Mouse (Mus musculus): Measurements from ENCODE around the gene Mmaa.
A peak's percentile ranks its signal among the peaks of the same experiment; 100 is the strongest.

Gene Mmaa

DNA sequence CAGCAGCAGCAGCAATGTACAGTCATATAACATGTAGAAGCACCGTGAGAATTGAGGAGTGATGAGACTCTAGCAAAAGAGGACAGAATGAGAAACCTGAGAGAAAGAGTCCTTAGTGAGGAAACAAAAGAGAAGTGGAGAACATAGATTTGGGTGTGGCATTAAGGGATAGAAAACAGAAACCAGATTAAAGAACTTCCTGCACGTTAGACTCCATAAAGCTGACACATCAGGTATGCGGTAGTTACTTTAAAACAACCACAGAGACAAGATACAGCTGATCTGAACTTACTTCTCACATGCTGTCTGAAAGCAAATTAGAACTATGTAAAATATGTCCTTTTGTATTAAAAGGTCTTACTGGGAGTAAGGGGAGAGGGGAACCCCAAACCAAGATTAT is 8.3 kb downstream of the Mmaa start:
- no peak for DNase-seq

- no peak for DNase-seq
These were observed 10.1 kb downstream of the Mmaa start for GRCm38 (mm10) chr8:79284626-79285025.

DNA sequence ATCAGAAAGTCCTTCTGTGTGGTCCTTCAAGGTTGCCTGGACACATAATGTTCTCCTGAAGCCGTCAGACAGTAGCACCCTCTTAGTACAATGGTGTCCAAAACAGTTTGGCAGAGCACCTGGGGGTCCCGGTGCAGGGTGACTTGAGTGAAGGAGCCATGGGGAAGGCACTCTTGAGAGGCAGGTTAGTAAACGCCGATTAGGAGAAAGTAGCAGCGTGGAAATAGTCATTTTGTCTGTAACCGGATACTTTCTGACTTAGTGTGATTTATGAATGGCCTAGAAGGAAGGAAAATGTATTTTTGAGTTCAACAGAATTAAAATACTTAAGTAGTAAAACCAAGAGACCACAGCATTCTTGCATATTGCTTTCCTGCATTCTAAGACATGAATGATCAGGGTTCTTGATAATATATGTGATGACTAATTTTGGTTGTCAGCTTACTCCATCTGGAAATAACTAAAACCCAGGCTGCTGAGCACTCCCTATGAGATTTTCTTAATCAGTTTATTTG is 13.3 kb downstream of the Mmaa start:
- DNase-seq: no peak

- no peak for DNase-seq
These were observed 17.4 kb downstream of the Mmaa start for GRCm38 (mm10) chr8:79277264-79277870.

DNA sequence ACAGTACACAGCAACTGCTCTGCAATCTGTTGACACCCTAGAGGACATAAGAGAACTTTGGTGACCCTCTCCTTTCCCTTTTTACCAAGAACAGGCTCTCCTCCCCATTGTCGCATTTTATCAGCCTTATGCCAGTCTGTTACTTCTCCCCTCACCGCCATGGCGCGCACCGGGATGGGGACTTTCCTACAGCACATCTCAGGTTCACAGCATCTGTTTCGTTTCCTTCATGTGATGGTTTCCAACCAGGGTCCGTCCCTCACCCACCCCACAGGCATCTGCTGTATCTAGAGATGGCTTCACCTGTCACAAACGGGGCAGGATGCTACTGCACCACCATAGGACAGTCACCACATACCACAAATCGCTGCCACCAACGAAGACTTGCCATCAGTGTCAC is 19.8 kb downstream of the Mmaa start:
- DNase-seq: no peak

GRCm38 (mm10) chr8:79273776-79274175 is 21.0 kb downstream of the Mmaa start:
- no peak for DNase-seq

DNA sequence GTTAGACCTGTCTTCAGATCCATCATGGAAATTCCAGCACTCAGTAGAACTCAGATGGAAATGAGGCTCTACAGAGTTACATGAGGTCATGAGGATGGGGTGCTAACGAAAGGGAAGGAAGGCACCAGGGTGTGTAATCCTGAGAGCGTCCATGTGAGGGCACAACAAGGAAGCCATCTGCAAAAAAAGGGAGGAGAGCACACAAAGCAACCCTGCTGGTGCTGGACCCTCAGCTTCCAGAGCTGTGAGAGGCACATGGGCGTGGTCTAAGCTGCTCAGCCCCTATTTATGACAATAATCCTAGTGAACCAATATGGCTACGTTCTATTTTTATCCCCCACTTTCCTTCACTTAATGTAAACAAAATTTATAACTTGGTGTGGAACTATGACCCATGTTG is 22.1 kb downstream of the Mmaa start:
- no peak for DNase-seq

DNA sequence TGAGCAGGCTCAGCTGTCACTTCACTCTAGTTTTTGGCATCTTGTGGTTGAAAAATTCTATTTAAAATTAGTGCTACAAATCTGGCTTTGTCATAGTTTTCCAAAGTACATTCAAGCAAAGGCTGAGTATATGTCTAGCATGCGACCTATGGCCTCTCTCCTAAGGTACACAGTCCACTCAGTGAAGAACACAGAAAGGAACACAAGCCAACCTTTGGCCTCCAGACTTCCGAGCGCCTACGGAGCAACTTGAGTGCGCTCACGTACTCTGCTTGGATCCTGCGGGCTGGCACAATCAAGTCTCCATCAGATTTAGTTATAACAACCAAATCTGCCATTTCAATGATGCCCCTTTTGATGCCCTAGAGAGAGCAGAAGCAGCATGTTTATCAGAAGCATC is 25.8 kb downstream of the Mmaa start:
- DNase-seq: no peak

- DNase-seq: no peak
These were observed 32.8 kb downstream of the Mmaa start for GRCm38 (mm10) chr8:79261920-79262319.

DNA sequence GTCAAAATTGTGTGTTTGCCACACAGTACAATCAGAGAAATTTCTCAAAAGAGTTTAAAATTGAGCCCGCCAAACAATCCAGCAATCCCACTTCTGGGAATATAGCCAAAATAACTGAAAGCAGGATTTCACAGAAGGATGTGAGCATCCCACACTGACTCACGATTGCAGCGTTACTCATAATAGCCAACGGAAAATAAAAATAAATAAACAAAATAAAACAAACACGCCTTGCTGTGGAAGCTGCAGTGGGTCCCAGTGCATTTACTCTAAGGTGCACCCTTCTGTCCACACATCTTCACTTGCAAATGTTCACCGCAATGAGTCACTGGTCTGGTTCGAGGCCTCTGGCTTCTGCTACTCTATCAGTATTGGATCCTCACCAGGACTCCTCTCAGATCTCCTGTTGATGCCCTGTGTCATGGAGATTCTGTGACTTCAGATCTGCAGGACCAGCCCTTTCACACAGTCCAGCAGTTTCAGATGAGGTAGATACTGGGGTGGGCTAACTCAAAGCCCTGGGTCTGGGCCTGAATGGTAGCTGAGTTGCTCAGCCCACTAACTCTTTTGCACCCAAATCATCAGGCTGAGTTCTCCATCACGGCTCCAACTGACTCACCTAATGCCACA is 38.5 kb downstream of the Mmaa start:
- no peak for DNase-seq

DNA sequence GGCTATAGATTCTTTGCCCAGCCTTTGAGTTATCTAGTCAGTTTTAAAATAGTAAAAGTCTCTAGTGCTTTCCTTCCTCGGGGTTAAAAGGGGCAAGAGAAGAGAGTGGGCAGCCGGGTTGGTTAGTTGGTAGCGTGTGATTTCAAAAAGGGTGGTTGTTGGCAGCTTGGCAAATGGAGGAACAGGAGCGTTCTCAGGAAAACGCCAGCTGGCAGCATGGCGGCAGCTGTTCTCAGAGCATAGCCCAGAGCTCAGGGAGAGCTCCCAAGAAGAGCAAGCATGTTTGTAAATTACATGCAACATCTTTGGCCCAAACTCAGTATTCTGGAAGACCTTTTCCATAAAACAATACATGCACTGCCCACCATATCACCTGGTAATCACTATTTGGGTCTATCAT is 41.0 kb downstream of the Mmaa start:
- DNase-seq: peak; percentile 79 to 83

GRCm38 (mm10) chr8:79248470-79248869 is 46.3 kb downstream of the Mmaa start, which contains the start of gene 1700011L22Rik:
Gene 1700011L22Rik, minus strand, starts transcription at chr8:79248570.
- no peak for DNase-seq

DNA sequence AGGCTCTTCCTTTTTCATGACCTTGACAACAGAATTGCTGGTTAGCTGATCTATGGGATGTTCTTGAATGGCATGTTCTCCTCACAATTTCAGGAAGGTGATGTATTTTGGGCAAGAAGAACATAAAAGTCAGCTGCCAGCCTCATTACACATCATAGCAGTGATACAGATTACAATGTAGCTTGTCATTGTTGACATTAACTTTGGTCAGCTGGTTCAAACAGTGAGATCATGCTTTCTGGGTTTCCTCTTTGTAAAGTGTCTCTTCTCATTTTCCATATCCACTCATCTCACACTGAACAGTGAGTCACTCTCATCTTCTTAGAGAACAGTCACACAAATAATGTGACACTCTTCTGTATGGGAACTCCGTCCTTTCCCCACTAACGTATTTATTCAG is 51.3 kb downstream of the Mmaa start:
- DNase-seq: no peak

DNA sequence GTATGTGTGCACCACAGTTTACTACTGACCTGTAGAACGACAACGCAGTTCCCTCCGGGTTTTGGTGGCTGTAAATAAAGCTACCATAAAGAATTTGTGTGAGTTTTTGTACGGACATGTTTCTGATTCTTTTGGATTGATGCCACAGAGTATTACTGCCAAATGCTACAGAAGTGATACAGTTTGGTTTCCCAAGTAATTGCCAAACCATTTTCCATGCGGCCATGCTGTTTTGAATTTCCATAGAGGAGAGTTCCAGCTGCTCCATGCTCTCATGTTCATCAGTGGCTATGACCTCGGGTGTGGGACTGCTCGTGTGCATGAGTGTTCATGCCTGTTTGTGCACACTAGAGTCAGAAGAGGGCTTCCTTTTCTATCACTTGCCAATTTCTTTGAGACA is 54.7 kb downstream of the Mmaa start:
- no peak for DNase-seq

DNA sequence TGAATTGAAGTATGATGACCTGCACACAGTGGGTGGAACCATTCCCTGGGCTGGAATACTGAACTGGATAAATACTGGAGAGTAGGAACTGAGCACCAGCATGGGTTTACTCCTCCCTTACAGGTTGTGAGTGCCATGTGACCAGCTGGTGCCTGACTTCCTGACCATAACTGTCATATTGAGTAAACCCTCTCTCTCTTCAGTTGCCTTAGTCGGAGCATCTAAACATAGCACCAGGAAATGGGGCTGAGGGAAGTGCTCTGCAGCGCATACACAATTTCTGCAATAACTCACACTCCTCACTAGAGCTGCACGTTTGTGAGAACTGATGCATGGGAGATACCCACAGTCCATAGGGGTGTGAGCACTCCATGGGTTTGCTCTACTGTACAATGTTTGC is 55.4 kb downstream of the Mmaa start:
- DNase-seq: no peak

DNA sequence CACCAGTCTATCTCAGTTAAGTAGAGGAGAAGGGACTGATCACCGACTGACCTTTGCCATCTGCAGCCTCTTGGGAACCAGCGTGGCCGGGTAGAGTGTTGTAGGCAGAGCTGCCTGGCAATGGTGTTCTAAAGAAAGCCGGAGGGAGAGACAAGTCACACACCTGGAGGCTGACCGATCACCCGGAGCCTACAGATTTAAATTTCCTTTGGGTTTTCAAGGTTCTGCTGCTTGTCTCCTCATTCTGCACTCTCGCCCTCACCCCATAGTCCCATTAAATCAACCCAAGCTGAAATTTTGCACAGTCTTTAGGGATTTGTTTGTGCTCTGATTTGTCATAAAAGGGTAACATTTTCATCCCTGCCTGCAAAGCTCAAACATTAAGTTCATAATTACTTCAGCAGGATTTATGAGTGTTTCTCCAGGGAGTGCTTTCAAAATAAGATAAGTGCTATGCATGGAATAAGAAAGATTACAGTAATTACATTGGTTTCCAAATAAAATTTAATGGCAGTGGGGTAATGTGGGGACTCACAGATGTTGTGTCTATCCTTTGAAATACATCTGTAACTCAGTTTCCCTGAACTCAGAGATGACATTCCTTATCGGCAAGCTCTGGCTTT is 65.4 kb downstream of the Mmaa start:
- DNase-seq: no peak

DNA sequence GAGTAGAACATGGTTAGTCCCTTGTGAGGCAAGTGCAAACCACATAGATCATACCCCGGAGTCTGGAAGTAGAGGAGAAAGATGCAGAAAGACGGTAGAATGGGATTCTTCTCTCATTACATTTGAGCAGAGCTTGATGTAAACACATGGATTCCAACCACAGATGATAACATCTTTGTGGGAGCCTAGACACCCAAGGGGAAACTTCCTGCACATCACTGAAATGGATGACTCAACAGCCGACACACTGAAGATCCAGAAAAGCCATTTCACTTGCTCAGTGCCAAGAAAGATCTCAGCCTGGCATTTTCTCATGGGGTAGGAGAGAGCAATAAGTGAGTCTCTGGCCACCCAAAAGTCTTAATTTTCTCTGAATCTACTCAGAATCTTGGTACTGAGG is 66.8 kb downstream of the Mmaa start:
- no peak for DNase-seq

DNA sequence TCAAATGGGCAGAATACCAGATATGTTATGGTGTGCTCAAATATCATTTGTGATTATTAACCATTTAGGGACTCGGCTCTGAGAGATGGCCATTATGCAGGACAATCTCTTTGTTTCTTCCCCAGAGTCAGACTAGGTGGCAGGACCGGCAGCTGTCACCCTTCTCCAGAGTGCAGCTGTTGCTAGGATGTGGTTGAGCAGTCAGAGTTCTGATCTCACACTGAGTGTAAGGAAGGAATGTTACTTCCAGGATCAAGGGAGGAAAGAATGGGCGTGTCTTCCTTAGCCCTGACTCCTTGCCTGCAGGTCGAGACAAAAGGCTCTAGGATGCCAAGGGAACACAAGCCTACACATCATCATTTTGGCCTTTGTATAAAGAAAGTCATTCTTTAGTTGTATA is 67.5 kb downstream of the Mmaa start:
- DNase-seq: no peak

- DNase-seq: no peak
These were observed 68.7 kb downstream of the Mmaa start for GRCm38 (mm10) chr8:79226046-79226445.

- DNase-seq: no peak
These were observed 69.2 kb downstream of the Mmaa start for GRCm38 (mm10) chr8:79225586-79225985.

GRCm38 (mm10) chr8:79224363-79224762 is 70.4 kb downstream of the Mmaa start:
- no peak for DNase-seq

DNA sequence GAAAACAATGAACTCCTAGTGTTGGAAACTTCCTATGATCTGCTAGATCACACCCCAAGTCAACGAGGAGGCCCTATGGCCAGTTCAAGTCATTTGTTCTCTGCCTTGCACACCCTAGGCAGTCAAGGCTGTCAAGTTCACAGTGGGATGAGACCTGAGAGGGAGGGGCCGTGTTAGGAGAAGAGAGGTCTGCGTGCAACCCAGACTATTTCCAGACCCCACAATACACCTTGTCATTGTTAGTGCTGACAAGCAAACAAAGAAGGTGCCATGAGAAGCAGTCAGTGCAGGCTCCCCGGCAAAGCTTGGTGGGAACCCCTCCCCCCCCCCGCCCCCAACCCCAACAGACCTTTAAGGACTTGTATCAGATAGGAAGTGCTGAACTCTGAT is 72.0 kb downstream of the Mmaa start:
- DNase-seq: peak in 1 of 2 experiments; percentile 38

DNA sequence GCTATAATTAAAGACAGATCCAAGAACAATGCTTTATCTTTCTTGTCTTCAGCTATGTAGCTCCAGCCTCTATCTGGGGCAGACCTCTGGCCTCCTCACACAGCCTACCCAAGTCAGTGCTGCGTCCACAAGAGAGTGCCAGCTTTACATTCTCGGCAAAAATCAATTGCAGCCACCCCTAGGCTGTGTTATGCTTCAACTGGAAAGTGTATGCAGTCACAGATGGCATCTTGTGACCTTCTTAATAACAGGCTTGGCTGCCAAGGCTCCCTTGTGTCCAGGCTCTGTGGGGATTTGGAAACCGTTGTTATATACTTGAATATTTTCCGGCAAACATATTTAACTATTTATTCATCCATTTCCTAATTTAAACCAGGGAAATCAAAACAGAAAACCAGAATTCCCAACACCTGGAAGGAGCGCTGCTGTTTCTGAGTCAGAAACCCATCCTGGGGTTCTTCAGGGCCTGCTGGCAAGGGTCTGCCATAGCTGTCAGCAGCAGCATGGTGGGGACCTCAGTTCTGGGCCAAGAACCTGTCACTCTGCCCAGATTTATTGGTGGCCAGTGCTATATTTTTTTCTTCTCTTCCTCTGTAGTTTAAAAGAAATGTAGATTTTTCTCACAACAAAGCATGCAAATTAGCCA is 72.5 kb downstream of the Mmaa start:
- DNase-seq: peak; percentile 68 to 75

Data from cerebellum, postnatal 10 days (tissue).